In the genomic region with DNA sequence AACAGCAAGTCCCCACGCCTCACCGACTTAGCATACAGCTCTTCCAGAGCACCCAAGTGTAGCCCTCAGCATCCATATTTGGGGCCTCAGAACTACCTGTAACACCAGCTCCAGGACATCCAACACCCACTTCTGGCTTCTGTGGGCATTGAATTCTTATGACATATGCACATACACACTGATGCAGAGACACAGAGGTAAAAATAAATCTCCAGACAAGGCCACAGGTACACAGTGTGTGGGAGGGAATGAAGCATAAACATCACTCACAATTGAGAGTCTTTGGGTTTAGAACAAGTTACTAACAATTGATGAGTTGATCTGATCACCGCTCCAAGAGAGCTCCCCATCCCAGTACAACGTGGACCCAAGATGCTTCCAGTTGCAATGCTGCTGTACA, we compare ENCODE assay signal across 16 mouse cellular contexts.
"Had no signal": no experiment of that assay in that cellular context is flagged by ENCODE, and none has a peak within 500 bp of the region (broad histone marks: within the 10 kb centered on the region; RNA-seq: fewer than 3 reads in every experiment).

No protein-coding gene starts in this region.

- H3K4me1 ChIP-seq: stomach, embryonic 15.5 days had no signal

- H3K27ac ChIP-seq: neural tube, embryonic 13.5 days; neural tube, embryonic 15.5 days; stomach, embryonic 15.5 days; stomach, postnatal 0 days had no signal

- H3K9me3 ChIP-seq: neural tube, embryonic 13.5 days; neural tube, embryonic 15.5 days; stomach, embryonic 15.5 days had no signal

- H3K36me3 ChIP-seq: neural tube, embryonic 13.5 days; neural tube, embryonic 15.5 days; stomach, embryonic 15.5 days had no signal

- H3K27me3 ChIP-seq: neural tube, embryonic 13.5 days; neural tube, embryonic 15.5 days; stomach, embryonic 15.5 days had no signal

- H3K9ac ChIP-seq: neural tube, embryonic 13.5 days; neural tube, embryonic 15.5 days; stomach, embryonic 15.5 days had no signal

- DNase-seq: retina, postnatal 1 day; right cerebral cortex, adult 18-20 months; right cerebral cortex, postnatal 14 days; right cerebral cortex, postnatal 25 days; right cerebral cortex, postnatal 4 days; spleen, adult 18-20 months; thymus, adult 18-20 months; thymus, adult 2 months; thymus, postnatal 14 days; thymus, postnatal 25 days; thymus, postnatal 36 days; thymus, postnatal 4 days had no signal

- H3K4me2 ChIP-seq: neural tube, embryonic 13.5 days; neural tube, embryonic 15.5 days; stomach, embryonic 15.5 days had no signal

- H3K4me3 ChIP-seq: neural tube, embryonic 13.5 days; neural tube, embryonic 15.5 days; stomach, embryonic 15.5 days had no signal
